Mouse (Mus musculus) testis, adult 2 months (tissue): ENCODE measurements around the gene Trib3. TPM values are rescaled to one million over a fixed set of nuclear protein-coding genes. Genes with fewer than 3 reads are reported as not detected.
A peak's percentile ranks its signal among the peaks of the same experiment; 100 is the strongest.
"Not testable (repeated sequence)": the region's sequence is repeated elsewhere in the genome, so short reads cannot be mapped to it uniquely, and the experiment has no call there.

Source experiments
- H3K27ac ChIP-seq: fragments of 200-500 bp; 2 replicates; pipeline ENCODE4 v1.5.1; 2012; ENCODE audit warnings: low read depth, low read length; ENCODE audit not compliant: control insufficient read depth, insufficient read depth
- H3K27me3 ChIP-seq: fragments of 200-500 bp; 2 replicates; pipeline ENCODE4 v1.6.1; 2012; ENCODE audit warnings: mild to moderate bottlenecking, low read length, moderate library complexity; ENCODE audit not compliant: control insufficient read depth, insufficient read depth
- H3K36me3 ChIP-seq: fragments of 200-500 bp; 2 replicates; pipeline ENCODE4 v1.6.1; 2012; ENCODE audit warnings: mild to moderate bottlenecking, low read length; ENCODE audit not compliant: control insufficient read depth, insufficient read depth
- H3K4me1 ChIP-seq: fragments of 200-500 bp; 2 replicates; pipeline ENCODE4 v1.6.1; 2012; ENCODE audit warnings: low read length; ENCODE audit not compliant: control insufficient read depth, insufficient read depth
- H3K4me3 ChIP-seq: fragments of 200-500 bp; 2 replicates; pipeline ENCODE4 v1.5.1; 2012; ENCODE audit warnings: low read depth, mild to moderate bottlenecking, low read length, moderate library complexity, mixed read lengths; ENCODE audit not compliant: control insufficient read depth
- CTCF ChIP-seq: fragments of 200-500 bp; IDR thresholded peaks from 2 replicates; pipeline ENCODE4 v1.5.1; 2012; ENCODE audit warnings: low read depth, mild to moderate bottlenecking, inconsistent platforms, low read length, moderate library complexity; ENCODE audit not compliant: control insufficient read depth, insufficient read depth, insufficient replicate concordance
- POLR2A ChIP-seq: fragments of 200-500 bp; IDR thresholded peaks from 2 replicates; pipeline ENCODE4 v1.6.1; 2012; ENCODE audit warnings: low read depth, mild to moderate bottlenecking, inconsistent platforms, low read length, moderate library complexity; ENCODE audit not compliant: control insufficient read depth
- polyA plus RNA-seq: library from polyadenylated mRNA; depleted of rRNA; stranded (reverse); fragments of >200 nt; gene quantifications from 2 replicates; pipeline ENCODE4 v1.2.3, GENCODE M21; 2012

Trib3 gene
- polyA plus RNA-seq, 1 experiment = 0.26 TPM

DNA sequence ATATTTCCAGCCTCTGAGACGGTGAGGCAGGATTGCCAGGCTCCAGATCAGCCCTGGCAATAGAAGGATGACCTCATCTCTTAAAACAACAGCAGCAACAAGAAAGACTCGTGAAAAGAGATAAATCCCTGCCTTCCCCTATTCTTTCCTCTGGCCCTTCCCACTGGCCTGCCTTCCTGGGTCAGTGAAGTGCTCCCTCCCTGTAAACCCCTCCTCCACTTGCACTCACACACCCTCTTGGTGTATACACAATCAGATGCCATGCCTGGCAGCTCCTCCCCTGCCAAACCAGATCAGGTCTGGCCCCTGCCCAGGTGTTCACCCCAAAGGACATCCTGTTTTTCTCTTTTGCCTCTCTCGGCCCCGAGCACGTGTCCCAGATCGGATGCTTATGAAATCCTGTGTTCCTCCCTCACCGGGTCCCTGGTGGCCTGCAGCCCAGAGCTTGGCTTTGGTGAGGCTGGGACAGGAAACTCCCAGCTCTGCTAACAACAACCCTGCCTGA lies 16.5 kb upstream of the Trib3 start:
- no peak overlapping the region for H3K27ac ChIP-seq
- no peak overlapping the region for H3K4me3 ChIP-seq

DNA sequence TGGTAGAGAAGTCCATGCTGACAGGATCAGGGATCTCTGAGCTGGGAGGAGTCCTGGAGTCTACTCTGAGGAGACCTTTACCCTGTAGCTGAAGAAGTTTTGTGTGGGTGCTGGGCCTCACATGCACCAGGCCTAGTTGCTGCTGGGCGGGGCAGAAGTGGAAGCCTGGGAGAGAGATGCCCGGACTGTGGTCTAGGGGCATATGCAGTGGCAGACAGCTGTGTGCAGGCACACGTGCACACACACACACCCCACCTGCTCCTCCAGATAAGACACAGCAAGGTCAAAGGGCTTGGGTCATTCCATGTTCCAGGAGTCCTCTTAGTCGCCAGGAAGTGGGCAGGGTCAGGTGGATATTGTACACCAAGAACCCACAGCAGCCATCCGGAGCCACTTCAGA lies 15.8 kb upstream of the Trib3 start:
- no peaks in the 10 kb centered on the region for H3K27me3 ChIP-seq
- no peaks in the 10 kb centered on the region for H3K36me3 ChIP-seq
- peaks cover 4% of the 10 kb centered on the region for H3K4me1 ChIP-seq
- H3K4me3 ChIP-seq = no peak overlapping the region
- TF ChIP-seq CTCF (no peak), POLR2A (no peak)
- no peak overlapping the region for H3K27ac ChIP-seq

More for the DNA sequence above, 16.5 kb upstream of the Trib3 start:
- H3K4me1 ChIP-seq = peaks cover 4% of the 10 kb centered on the region
- no peaks in the 10 kb centered on the region for H3K27me3 ChIP-seq
- TF ChIP-seq CTCF (no peak), POLR2A (no peak)
- no peaks in the 10 kb centered on the region for H3K36me3 ChIP-seq

DNA sequence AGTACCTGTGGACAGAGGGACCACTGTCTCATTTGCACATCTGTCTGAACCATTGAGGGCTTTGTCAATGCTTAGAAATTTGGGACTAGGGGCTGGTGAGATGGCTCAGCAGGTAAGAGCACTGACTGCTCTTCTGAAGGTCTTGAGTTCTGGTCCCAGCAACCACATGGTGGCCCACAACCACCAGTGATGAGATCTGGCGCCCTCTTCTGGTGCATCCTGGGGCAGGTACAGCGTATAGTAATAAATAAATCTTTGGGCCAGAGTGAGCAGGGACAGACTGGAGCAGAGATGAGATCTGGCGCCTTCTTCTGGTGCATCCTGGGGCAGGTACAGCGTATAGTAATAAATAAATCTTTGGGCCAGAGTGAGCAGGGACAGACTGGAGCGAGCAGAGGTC lies 15.1 kb upstream of the Trib3 start:
- not testable (repeated sequence) for H3K36me3 ChIP-seq, H3K27me3 ChIP-seq, H3K4me3 ChIP-seq, H3K4me1 ChIP-seq, H3K27ac ChIP-seq
- peak; percentile 43; the same call in 1 of the 2 replicates for TF ChIP-seq CTCF

DNA sequence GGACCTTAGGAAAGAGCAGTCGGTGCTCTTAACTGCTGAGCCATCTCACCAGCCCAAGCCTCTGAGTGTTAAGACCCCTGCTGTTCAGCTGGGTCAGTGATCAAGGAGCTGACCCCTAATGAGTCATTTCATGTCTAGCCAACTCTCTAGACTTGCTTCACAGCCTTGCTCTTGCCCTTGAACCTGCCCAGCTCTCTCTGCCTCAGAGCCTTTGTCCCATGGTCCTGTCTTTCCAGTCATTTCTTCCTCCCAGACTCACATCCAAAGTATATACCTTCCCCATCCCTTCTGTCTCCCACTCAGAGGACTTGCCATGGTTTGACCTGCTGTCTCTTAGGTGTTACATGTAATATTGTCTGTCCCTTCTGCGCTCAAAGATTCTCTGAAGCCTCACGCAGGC lies 13.4 kb upstream of the Trib3 start:
- H3K4me3 ChIP-seq = no peak overlapping the region
- H3K36me3 ChIP-seq = no peaks in the 10 kb centered on the region
- TF ChIP-seq CTCF (no peak), POLR2A (no peak)
- H3K4me1 ChIP-seq = no peaks in the 10 kb centered on the region
- no peaks in the 10 kb centered on the region for H3K27me3 ChIP-seq
- no peak overlapping the region for H3K27ac ChIP-seq

DNA sequence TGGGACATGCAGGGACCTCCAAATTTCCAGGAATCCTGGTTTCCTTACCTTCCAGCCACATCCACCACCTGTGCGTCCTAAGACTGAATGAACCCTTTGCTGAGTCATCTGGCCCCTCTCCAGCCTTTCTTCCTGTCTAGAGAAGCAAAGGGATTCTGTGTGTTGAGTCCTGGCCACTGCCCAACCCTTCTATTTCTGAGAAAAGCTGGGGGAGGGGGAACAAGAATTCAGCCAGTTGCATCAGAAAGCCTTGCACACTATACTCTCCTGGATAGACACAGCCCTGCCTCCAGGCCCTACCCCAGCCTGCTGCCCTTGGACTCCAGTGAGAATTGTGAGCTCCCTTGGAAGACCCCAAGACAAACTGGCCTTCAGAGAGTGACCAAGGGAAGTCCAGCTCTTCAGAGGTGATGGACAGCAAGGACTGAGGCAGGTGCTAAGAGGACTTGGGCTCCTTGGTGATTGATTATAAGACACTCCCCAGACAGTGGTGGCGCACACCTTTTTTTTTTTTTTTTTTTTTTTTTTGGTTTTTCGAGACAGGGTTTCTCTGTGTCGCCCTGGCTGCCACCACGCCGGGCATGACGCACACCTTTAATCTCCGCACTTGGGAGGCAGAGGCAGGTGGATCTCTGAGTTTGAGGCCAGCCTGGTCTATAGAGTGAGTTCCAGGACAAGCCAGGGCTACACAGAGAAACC lies 6.2 kb upstream of the Trib3 start:
- Histone ChIP-seq H3K27me3 (no peaks in the 10 kb centered on the region), H3K4me3 (no peak overlapping the region), H3K4me1 (no peaks in the 10 kb centered on the region; the same call in 1 of the 2 replicates), H3K27ac (no peak overlapping the region), H3K36me3 (no peaks in the 10 kb centered on the region)
- TF ChIP-seq CTCF = no peak
- no peak for TF ChIP-seq POLR2A

DNA sequence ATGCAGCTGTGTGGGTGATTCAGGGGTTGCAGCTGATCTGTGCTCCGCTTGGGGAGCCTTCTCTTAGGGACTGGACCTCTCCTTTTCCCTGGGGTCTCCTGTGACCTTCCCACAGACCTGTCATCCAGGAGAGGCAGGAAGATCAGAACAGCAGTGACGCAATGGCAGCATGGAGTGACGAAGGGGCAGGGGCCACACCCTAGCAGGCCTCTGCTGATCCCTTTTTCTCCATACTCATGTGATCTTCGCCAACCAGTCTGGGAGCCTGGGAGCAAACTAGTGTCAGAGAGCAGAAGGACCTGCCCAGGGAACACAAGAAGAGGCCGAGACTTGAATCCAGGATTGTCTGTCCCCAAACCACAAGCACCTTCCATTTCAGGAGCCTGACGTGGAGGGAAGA lies 5.4 kb upstream of the Trib3 start:
- Histone ChIP-seq H3K36me3 (no peaks in the 10 kb centered on the region), H3K4me1 (peaks cover 2% of the 10 kb centered on the region), H3K27ac (no peak overlapping the region), H3K4me3 (no peak overlapping the region), H3K27me3 (no peaks in the 10 kb centered on the region)
- TF ChIP-seq POLR2A = no peak
- TF ChIP-seq CTCF = no peak

DNA sequence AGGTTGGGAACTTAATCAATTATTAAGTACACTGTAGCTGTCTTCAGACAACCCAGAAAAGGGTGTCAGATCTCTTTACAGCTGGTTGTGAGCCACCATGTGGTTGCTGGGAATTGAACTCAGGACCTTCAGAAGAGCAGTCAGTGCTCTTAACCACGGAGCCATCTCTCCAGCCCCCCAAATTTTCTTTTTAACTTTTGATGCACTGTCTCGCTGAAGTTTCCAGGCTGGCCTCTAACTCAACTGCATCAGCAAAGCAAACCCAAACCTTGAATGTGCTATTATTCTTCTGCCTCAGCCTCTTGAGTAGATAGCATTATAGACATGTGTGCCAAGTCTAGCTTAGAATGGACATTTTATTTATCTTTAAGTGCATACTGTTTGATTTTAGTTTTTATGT lies 3.9 kb upstream of the Trib3 start:
- Histone ChIP-seq H3K27ac (no peak overlapping the region), H3K36me3 (no peaks in the 10 kb centered on the region), H3K4me3 (no peak overlapping the region), H3K4me1 (peaks cover 4% of the 10 kb centered on the region), H3K27me3 (peaks cover 3% of the 10 kb centered on the region; the same call in 1 of the 2 replicates)
- TF ChIP-seq POLR2A (no peak), CTCF (no peak)
